Mouse (Mus musculus) testis, adult 2 months (tissue): Measurements from ENCODE around the gene Vps51.

Experiments
- CTCF ChIP-seq: fragments of 200-500 bp; IDR thresholded peaks from 2 replicates; pipeline ENCODE4 v1.5.1; 2012; ENCODE audit warnings: low read depth, mild to moderate bottlenecking, inconsistent platforms, low read length, moderate library complexity; ENCODE audit not compliant: control insufficient read depth, insufficient read depth, insufficient replicate concordance
- POLR2A ChIP-seq: fragments of 200-500 bp; IDR thresholded peaks from 2 replicates; pipeline ENCODE4 v1.6.1; 2012; ENCODE audit warnings: low read depth, mild to moderate bottlenecking, inconsistent platforms, low read length, moderate library complexity; ENCODE audit not compliant: control insufficient read depth

DNA sequence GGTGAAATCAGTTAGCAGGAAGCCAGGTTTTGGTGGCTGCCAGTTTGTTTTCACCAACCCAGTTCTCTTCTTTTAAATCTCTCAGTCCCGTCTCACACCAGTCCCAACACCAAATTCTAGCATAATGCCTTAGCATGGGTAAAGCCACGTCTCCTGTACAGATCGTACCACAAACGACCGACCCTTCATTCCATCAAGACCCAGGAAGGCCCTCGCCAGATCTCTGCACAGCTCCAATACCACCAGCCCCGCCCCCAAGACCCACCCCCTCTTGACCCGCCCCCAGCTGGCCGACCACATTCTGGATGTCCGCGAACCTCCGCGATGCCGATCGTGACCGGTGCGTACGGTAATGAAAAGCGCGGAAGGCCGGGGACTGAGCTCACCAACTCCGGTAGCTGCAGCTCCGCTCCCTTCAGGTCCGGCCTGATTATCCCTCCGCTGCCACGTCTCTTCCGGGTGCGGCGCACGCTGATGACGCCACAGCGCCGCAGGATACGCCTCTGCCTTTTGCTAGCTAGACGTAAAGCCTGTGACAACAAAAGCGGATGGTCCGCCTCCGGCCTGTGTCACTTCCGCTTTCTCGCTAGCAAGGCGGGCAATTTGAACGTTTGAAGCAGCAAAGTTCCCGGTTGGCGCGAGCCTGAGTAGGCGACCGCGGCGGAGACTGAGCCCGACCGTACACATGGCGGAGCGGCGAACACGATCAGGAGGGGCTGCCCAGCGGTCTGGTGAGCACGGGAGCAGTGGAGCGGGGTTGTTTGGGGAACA, 7.6 kb upstream of the Vps51 start, which contains the start of the genes Zfpl1 and Cdca5:
- TF ChIP-seq CTCF (no peak), POLR2A (peak; percentile 75)
